Mouse (Mus musculus) megakaryocyte, embryonic 14.5 days (primary cell): ENCODE measurements at regions not wholly inside any gene's neighbourhood (a gene's known extent, or its start where the extent isn't known, plus 50 kb on each side); places are given as distances from the start of the nearest gene placed in this dataset.

Source experiments
- FLI1 ChIP-seq: IDR thresholded peaks from 2 replicates; pipeline ENCODE4 v1.6.1; 2012; ENCODE audit warnings: low read length, inconsistent platforms, mixed read lengths
- GATA1 ChIP-seq: IDR thresholded peaks from 3 replicates; pipeline ENCODE4 v1.6.1; 2012; ENCODE audit warnings: mixed read lengths, low read length, inconsistent platforms, borderline replicate concordance

DNA sequence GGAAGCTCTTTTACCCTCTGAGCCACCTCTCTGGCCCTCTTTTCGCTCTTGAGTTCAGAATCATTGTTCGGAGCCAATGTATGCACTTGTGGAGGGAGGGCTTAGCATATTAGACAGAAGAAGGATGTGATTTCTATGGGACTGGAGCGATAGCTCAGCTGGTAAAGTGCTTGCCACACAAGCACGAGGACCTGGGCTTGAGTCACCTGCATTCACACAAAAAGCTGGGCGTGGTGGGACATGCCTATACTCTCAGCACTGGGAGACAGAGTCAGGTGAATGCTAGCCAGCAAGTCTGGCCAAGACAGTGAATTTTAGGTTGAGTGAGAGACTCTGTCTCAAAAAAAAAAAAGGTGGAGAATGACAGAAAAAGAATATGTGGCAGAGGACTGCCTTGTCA lies 144.7 kb downstream of the Ppp4r2 start:
- no peak for TF ChIP-seq FLI1
- TF ChIP-seq GATA1 = no peak
